Mouse (Mus musculus): Measurements from ENCODE around the gene Ston2. TPM values are rescaled to one million over a fixed set of nuclear protein-coding genes. Genes with fewer than 3 reads are reported as not detected.

Ston2 gene
- total RNA-seq, 2 experiments from 2014 or later: 56.7 to 69.9 TPM

- DNase-seq (ENCODE audit: low spot score in 2 of 2): no peak
Observed at GRCm38 (mm10) chr12:91667741-91668140, 120.4 kb downstream of the Ston2 start.

- DNase-seq (ENCODE audit: low spot score in 2 of 2): no peak
Observed at GRCm38 (mm10) chr12:91666607-91667006, 121.6 kb downstream of the Ston2 start.

- DNase-seq (ENCODE audit: low spot score in 2 of 2): no peak
Observed at GRCm38 (mm10) chr12:91665431-91665830, 122.8 kb downstream of the Ston2 start.

- no peak for DNase-seq (ENCODE audit: low spot score in 2 of 2)
Observed at GRCm38 (mm10) chr12:91663260-91663659, 124.9 kb downstream of the Ston2 start.

- no peak for DNase-seq (ENCODE audit: low spot score in 2 of 2)
Observed at GRCm38 (mm10) chr12:91662844-91663243, 125.3 kb downstream of the Ston2 start.

GRCm38 (mm10) chr12:91660640-91661417 lies 127.4 kb downstream of the Ston2 start:
- DNase-seq (ENCODE audit: low spot score in 2 of 2): no peak

- DNase-seq (ENCODE audit: low spot score in 2 of 2): peak in 1 of 2 experiments; percentile 23
Observed at GRCm38 (mm10) chr12:91654399-91655122, 133.6 kb downstream of the Ston2 start.

GRCm38 (mm10) chr12:91648426-91648825 lies 139.8 kb downstream of the Ston2 start:
- no peak for DNase-seq (ENCODE audit: low spot score in 2 of 2)

GRCm38 (mm10) chr12:91645361-91646123 lies 142.6 kb downstream of the Ston2 start:
- no peak for DNase-seq (ENCODE audit: low spot score in 2 of 2)

GRCm38 (mm10) chr12:91643221-91643620 lies 145.0 kb downstream of the Ston2 start:
- no peak for DNase-seq (ENCODE audit: low spot score in 2 of 2)

GRCm38 (mm10) chr12:91642426-91643093 lies 145.6 kb downstream of the Ston2 start:
- no peak for DNase-seq (ENCODE audit: low spot score in 2 of 2)

- peak in 1 of 2 experiments; percentile 19 for DNase-seq (ENCODE audit: low spot score in 2 of 2)
Observed at GRCm38 (mm10) chr12:91641631-91642141, 146.5 kb downstream of the Ston2 start.

GRCm38 (mm10) chr12:91641133-91641532 lies 147.1 kb downstream of the Ston2 start:
- DNase-seq (ENCODE audit: low spot score in 2 of 2): no peak

- peak in 1 of 2 experiments; percentile 58 for DNase-seq (ENCODE audit: low spot score in 2 of 2)
Observed at GRCm38 (mm10) chr12:91640712-91641111, 147.5 kb downstream of the Ston2 start.

GRCm38 (mm10) chr12:91638351-91638750 lies 149.8 kb downstream of the Ston2 start:
- peak in 1 of 2 experiments; percentile 24 for DNase-seq (ENCODE audit: low spot score in 2 of 2)

GRCm38 (mm10) chr12:91637136-91637909 lies 150.9 kb downstream of the Ston2 start:
- DNase-seq (ENCODE audit: low spot score in 2 of 2): no peak

- DNase-seq (ENCODE audit: low spot score in 2 of 2): no peak
Observed at GRCm38 (mm10) chr12:91626482-91626881, 161.7 kb downstream of the Ston2 start.

GRCm38 (mm10) chr12:91625013-91625412 lies 163.2 kb downstream of the Ston2 start:
- no peak for DNase-seq (ENCODE audit: low spot score in 2 of 2)

- DNase-seq (ENCODE audit: low spot score in 2 of 2): no peak
Observed at GRCm38 (mm10) chr12:91609425-91609824, 178.8 kb downstream of the Ston2 start.

- DNase-seq (ENCODE audit: low spot score in 2 of 2): no peak
Observed at GRCm38 (mm10) chr12:91607678-91608077, 180.5 kb downstream of the Ston2 start.
